Mouse (Mus musculus) adrenal gland, adult (tissue): ENCODE results near the gene Fbxo41.
A peak's percentile ranks its signal among the peaks of the same experiment; 100 is the strongest.

ENCODE experiments used
- DNase-seq, 2 experiments: peaks; one replicate each; pipeline ENCODE4 v3.0.0; 2022 to 2023; ENCODE audit warnings: low spot score in 1 of 2; ENCODE audit not compliant: inconsistent age in 2 of 2

Fbxo41 gene

DNA sequence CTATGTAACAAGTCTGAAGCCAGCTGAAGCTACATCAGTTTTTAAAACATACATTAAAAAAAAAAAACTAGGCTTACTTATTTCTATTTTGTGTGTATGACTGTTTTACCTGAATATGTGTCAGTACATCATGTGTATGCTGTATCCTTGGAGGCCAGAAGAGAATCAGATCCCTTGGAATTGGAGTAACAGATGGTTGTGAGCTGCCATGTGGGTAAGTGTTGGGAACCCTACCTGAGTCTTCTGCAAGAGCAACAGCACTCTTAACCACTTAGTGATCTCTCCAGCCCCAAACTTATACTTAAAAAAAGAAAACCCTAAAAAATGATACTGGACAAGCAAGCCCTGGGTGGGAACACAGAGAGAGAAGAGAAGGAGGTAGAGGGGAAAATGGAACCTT lies 5.8 kb downstream of the Fbxo41 start:
- DNase-seq = no peak

DNA sequence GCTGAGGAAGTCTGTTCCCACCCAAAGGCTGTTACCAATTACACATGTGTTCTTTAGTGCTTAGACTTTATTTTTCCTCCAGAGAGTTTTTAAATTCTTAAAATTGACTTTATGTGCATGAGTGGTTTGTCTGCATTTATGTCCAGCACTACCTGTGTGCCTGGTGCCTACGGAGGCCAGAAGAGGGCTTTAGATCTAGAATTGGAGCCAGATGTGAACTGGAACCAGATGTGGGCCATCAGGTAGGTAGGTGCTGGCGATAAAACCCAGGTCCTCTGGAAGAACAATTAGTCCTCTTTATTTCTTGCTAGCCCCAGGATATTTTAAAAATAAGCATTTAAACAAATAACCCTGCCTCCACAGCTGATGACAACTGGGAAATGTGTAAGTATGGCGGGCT lies 11.2 kb downstream of the Fbxo41 start:
- DNase-seq = no peak

- no peak for DNase-seq
These were observed 12.5 kb downstream of the Fbxo41 start for GRCm38 (mm10) chr6:85490252-85490651.

GRCm38 (mm10) chr6:85489717-85490116 lies 13.1 kb downstream of the Fbxo41 start:
- no peak for DNase-seq

- no peak for DNase-seq
These were observed 14.3 kb downstream of the Fbxo41 start for GRCm38 (mm10) chr6:85488510-85488909.

GRCm38 (mm10) chr6:85485738-85486137 lies 17.1 kb downstream of the Fbxo41 start:
- no peak for DNase-seq

DNA sequence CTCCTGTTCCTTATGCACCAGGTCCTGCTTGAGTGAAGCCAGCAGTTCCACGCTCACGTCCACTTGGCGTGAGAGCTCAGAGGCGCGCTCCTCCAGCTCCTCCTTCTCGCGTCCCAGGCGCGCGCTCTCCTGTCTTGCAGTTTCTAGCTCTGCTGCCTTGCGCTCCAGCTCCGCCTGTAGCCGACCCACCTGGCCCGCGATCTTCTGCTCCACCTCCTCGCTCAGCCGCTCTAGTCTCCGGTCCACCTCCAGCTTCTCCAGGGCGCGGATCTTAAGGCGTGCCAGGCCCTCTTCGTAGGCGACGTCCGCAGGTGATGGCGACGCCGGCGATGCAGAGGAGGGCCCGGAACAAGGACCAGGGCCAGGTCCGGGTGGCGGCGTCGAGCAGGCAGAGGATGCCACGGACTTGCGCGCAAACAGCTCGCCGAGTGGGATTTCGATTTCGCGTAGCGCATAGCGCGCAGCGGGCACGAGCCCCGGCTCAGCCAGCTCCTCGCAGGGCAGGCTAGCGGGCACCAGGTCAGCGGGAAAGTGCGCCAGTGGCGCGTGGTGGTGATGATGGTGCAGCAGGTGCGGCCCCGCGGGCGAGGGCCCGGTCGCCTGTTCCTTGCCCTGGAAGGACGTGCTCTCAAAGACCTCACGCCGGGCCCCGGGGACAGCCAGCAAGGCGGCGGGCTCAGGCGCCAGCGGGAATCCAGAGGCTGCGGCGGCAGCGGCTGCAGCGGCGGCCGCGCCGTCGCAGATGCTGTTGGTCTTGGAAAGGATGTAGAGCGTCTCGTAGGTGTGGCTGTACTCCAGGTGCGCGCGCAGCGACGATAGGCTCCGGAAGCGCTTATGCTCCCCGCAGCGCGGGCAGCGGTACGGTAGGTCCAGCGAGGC lies 18.7 kb downstream of the Fbxo41 start:
- no peak for DNase-seq

GRCm38 (mm10) chr6:85480685-85481084 lies 22.1 kb downstream of the Fbxo41 start:
- no peak for DNase-seq

- DNase-seq = no peak
These were observed 22.8 kb downstream of the Fbxo41 start for GRCm38 (mm10) chr6:85479979-85480378.

DNA sequence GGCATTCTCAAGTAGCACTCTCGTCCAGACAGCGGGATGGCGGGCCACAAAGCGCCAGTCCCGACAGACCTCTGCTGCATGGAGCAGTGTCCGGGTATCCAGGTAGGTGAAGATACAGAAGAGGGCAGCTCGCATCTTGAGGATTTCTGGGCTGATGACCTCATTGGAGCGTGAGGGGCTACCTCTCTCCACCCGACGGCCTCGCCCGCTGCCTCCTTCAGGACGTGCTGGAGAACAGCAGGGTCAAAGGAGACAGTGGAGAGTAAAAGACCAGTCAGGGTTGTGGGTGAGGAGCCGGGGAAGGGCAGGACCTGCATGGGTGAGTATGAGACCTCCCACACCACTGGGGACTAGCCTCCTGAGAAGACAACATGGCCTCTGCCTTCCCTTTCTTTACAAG lies 24.4 kb downstream of the Fbxo41 start:
- no peak for DNase-seq

GRCm38 (mm10) chr6:85477366-85477917 lies 25.4 kb downstream of the Fbxo41 start:
- DNase-seq = peak; percentile 27 to 74

DNA sequence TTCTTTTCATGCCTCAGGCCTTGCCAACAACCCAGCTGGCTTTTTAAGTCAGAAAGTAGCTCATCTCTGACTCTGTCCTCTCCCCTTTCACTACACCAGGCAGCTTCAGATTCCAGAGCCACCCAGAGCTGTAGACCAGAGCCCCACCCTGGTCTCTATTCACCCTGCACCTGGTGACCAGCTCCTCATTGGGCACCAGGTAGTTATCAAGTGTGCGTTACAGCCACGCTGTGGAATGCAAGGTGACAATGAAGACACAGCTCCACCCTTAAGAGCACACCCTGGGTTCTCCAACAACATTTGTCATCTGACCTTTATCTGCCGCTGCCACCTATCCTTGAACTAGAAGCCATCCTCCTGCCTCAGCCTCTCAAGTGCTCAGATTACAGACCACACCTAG lies 27.2 kb downstream of the Fbxo41 start:
- DNase-seq = no peak

DNA sequence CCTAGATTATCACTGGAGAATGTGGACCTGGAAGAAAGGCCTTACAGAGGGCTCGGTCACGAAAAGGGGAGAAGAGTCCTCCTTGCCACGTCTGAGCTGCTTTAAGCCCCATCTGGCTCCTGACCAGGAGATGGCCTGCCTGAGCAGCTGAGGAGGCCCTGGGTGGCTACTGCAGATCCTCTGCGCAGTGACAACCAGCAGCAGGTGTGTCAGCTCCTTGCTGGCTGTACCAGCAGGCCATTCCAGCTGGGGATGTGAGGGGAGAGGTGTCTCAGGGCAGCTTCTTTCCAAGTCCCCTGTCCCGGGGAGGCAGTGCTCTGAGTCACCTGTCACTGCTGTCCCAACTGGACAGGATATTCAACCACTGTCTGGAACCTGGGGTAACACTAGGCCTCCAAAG lies 30.3 kb downstream of the Fbxo41 start:
- no peak for DNase-seq

DNA sequence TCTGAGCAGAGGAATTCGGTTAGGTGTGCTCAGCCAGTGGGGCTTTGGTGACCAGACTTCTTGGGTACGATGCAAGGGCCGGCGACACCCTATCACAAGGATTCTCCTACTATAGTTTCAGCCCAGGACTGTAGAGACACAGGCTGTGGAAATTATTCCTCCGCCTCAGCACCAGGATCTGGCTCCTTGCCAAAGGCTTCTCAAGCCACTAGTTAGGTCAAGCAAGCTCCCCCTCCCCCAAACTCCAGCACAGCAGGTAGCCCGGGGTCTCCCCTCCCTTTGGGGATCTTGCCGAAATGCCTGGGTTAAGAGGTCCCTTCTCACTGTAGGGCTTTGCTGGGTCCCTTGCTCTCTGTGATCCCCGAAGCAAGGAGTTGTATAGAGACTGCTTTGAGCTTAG lies 30.8 kb downstream of the Fbxo41 start:
- DNase-seq = no peak

DNA sequence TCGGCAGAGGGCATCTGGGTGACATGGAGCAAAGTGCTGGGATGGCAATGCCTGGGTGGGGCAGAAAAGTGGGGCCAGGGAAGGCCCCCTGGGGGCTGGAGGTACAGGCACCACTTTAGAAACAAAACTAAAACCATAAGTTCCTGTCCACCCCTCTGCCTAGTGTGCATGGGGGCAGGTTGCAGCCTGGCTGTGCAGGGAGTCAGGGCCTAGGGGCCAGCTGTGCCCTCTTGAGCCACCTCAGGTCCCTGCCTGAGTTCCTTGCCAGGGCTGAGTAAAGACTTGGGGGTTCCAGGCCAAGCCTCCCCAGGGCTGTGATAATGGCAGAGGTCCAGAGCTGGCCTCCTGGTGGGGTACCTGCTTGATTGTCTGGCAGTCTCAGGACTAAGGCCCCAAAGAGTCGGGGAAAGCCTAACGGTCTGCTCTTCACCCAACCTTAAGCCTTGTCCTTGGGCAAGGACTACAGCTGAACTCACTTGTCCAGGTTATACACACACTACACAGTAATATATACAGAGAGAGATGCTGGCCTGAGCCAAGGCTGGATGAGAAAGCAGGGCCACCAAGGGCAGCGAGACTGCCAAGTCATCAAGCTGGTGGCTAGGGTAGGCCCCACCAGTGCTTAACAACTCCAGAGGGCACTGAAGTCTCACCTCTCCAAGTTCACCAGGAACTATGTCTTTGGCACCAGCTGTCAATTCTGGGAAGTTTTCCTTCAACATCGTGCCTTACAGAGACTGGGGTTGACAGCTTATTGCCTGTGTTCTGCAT lies 32.9 kb downstream of the Fbxo41 start:
- DNase-seq = peak in 1 of 2 experiments; percentile 90

DNA sequence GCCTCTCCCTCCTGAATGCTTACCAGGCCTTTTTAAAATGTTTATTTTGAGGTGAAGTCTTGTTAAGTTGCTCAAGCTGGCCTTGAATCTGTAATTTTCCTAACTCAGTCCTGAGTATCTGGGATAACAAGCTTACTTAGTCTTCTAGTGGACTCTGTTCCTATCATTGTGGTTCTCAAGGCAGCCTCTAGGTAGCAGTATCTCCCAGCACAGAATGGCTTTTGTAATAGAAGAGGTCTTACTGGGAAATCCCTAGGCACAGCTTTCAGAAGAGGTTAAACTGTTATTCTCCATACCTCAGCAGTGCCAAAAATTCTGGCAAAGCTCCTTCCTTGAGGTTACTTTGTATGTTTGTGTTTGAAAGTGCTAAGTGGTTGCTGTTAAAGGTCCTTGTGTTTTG lies 37.4 kb downstream of the Fbxo41 start:
- DNase-seq = no peak

GRCm38 (mm10) chr6:85459621-85460020 lies 43.2 kb downstream of the Fbxo41 start:
- no peak for DNase-seq

DNA sequence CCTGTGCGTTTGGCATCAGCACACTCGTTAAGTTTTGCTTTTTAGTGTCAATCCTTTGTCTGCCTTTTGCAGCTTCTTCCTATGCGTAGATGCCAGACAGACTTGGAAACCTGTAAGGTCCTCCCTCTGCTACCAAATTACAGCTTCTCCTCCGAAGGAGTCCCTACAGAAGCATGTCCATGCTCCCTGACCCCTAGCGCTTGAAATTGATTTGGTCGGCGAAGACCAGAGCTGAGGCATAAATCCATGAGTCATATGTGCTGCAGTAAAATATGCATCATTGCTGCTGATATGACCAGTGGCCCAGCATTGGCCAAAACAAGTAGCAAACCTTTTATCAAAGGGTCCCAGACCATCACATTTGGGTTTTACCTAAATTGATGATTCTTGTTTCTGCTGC lies 50.0 kb downstream of the Fbxo41 start:
- DNase-seq = peak; percentile 53 to 81

GRCm38 (mm10) chr6:85452411-85452665 lies 50.5 kb downstream of the Fbxo41 start:
- no peak for DNase-seq

- DNase-seq = peak; percentile 99 to 100
These were observed 51.0 kb downstream of the Fbxo41 start, which contains the start of gene Pradc1 for GRCm38 (mm10) chr6:85451664-85452410. Pradc1 (minus strand) TSS chr6:85451970.
